Mouse (Mus musculus): Measurements from ENCODE around the gene Arhgef7. TPM values are rescaled to one million over a fixed set of nuclear protein-coding genes. Genes with fewer than 3 reads are reported as not detected.
A peak's percentile ranks its signal among the peaks of the same experiment; 100 is the strongest.

Gene Arhgef7
- polyA plus RNA-seq, 1 experiment from 2014 or later = 45.7 TPM

GRCm38 (mm10) chr8:11697467-11697866 is 30.1 kb upstream of the Arhgef7 start:
- ATAC-seq (ENCODE audit: low read depth) (no peak), DNase-seq (ENCODE audit: low spot score) (no peak)
- WGBS = 79% methylated on average over 7 of the region's 7 CpGs
- H3K36me3 ChIP-seq (ENCODE audit: control insufficient read depth, insufficient read depth, low read length) = no peaks in the 10 kb centered on the region
- H3K4me3 ChIP-seq (ENCODE audit: low read depth, low read length) = no peak overlapping the region
- no peak overlapping the region for H3K4me2 ChIP-seq (ENCODE audit: low read depth, low read length)
- no peaks in the 10 kb centered on the region for H3K4me1 ChIP-seq (ENCODE audit: control insufficient read depth, insufficient read depth, low read length)
- no peak overlapping the region for H3K27ac ChIP-seq (replicated peaks; ENCODE audit: low read depth, low read length)
- no peak overlapping the region for H3K9ac ChIP-seq (ENCODE audit: low read depth, low read length)
- H3K27me3 ChIP-seq (replicated peaks; ENCODE audit: control insufficient read depth, insufficient read depth, low read length) = no peaks in the 10 kb centered on the region
- H3K9me3 ChIP-seq (ENCODE audit: control insufficient read depth, low read length) = no peaks in the 10 kb centered on the region

GRCm38 (mm10) chr8:11699442-11700001 is 28.0 kb upstream of the Arhgef7 start:
- DNase-seq (ENCODE audit: low spot score) (no peak), ATAC-seq (ENCODE audit: low read depth) (no peak)
- Histone ChIP-seq H3K9ac (ENCODE audit: low read depth, low read length) (no peak overlapping the region), H3K9me3 (ENCODE audit: control insufficient read depth, low read length) (no peaks in the 10 kb centered on the region), H3K4me3 (ENCODE audit: low read depth, low read length) (no peak overlapping the region), H3K4me2 (ENCODE audit: low read depth, low read length) (no peak overlapping the region), H3K36me3 (ENCODE audit: control insufficient read depth, insufficient read depth, low read length) (no peaks in the 10 kb centered on the region), H3K27me3 (replicated peaks; ENCODE audit: control insufficient read depth, insufficient read depth, low read length) (no peaks in the 10 kb centered on the region), H3K27ac (replicated peaks; ENCODE audit: low read depth, low read length) (no peak overlapping the region), H3K4me1 (ENCODE audit: control insufficient read depth, insufficient read depth, low read length) (no peaks in the 10 kb centered on the region)
- 76% methylated on average over 5 of the region's 5 CpGs for WGBS

DNA sequence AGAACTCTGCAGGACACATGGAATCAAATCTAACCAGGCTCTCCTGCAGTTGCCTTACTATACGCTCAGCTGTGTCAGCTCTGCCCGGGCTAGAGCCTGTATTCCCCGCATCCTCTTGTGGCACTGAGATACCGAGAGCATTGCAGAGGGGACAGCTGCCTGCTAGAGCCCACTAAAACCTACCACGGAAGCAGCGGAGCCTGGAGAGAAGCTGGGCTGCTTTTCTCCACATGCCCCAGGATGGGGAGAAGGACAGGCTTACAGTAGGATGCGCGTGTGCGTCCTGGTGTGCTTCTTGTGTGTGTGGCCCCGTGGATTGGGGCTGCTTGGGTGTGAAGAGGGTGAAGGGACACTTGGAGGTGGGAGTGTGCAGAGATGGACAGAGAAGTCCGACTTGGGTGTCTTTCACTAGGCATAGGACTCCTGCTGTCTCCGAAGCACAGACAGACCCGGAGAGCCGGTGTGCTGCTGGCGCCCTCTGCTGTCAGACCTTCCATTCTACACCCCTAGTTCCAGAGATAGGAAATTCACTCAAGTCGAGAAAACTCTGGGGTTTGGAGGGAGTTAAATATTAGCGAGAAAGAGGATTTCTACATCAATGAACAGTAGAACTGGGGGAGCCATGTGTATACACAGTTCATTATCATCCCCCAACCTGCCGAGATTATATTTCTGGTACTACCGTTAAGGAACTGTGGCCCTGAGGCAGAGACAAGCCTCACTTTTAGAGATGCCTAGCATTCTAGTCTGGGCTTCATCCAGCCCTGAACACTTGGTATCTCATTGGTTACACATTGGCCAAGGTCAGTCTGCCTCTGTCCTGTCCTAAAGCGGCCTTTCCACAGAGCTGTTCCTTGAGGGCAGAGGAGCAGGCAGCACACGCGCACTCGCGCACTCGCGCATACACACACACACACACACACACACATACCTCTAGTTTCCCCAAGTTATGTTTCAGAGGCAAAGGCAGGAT is 27.2 kb upstream of the Arhgef7 start:
- H3K4me1 ChIP-seq (ENCODE audit: control insufficient read depth, insufficient read depth, low read length) = no peaks in the 10 kb centered on the region
- H3K4me3 ChIP-seq (ENCODE audit: low read depth, low read length) = no peak overlapping the region
- no peaks in the 10 kb centered on the region for H3K36me3 ChIP-seq (ENCODE audit: control insufficient read depth, insufficient read depth, low read length)
- DNase-seq (ENCODE audit: low spot score) (peak; percentile 79), ATAC-seq (ENCODE audit: low read depth) (peak; percentile 88)
- no peaks in the 10 kb centered on the region for H3K27me3 ChIP-seq (replicated peaks; ENCODE audit: control insufficient read depth, insufficient read depth, low read length)
- no peak overlapping the region for H3K27ac ChIP-seq (replicated peaks; ENCODE audit: low read depth, low read length)
- H3K9me3 ChIP-seq (ENCODE audit: control insufficient read depth, low read length) = no peaks in the 10 kb centered on the region
- H3K4me2 ChIP-seq (ENCODE audit: low read depth, low read length) = peak overlapping the region; percentile 52
- WGBS = 32% methylated on average over 26 of the region's 26 CpGs
- peak overlapping the region; percentile 26; the same call in 1 of the 2 replicates for H3K9ac ChIP-seq (ENCODE audit: low read depth, low read length)

- peak within 1 kb of the TSS; percentile 26; the same call in 1 of the 2 replicates for H3K9ac ChIP-seq (ENCODE audit: low read depth, low read length)
- WGBS = 67% methylated on average over 6 of the region's 6 CpGs
- no peaks in the 10 kb centered on the region for H3K27me3 ChIP-seq (replicated peaks; ENCODE audit: control insufficient read depth, insufficient read depth, low read length)
- ATAC-seq (ENCODE audit: low read depth) = no peak
- no peaks in the 10 kb centered on the region for H3K9me3 ChIP-seq (ENCODE audit: control insufficient read depth, low read length)
- no peak within 1 kb of the TSS for H3K27ac ChIP-seq (replicated peaks; ENCODE audit: low read depth, low read length)
- no peaks in the 10 kb centered on the region for H3K36me3 ChIP-seq (ENCODE audit: control insufficient read depth, insufficient read depth, low read length)
- no peak within 1 kb of the TSS for H3K4me3 ChIP-seq (ENCODE audit: low read depth, low read length)
- peak within 1 kb of the TSS; percentile 52 for H3K4me2 ChIP-seq (ENCODE audit: low read depth, low read length)
- H3K4me1 ChIP-seq (ENCODE audit: control insufficient read depth, insufficient read depth, low read length) = no peaks in the 10 kb centered on the region
- no peak for DNase-seq (ENCODE audit: low spot score)
These were observed 26.5 kb upstream of the Arhgef7 start, which contains the start of gene 1700016D06Rik for GRCm38 (mm10) chr8:11701033-11701362. Gene 1700016D06Rik, minus strand, starts transcription at chr8:11701063.

- H3K4me3 ChIP-seq (ENCODE audit: low read depth, low read length) = no peak overlapping the region
- no peaks in the 10 kb centered on the region for H3K36me3 ChIP-seq (ENCODE audit: control insufficient read depth, insufficient read depth, low read length)
- DNase-seq (ENCODE audit: low spot score) (no peak), ATAC-seq (ENCODE audit: low read depth) (no peak)
- H3K4me2 ChIP-seq (ENCODE audit: low read depth, low read length) = no peak overlapping the region
- no peak overlapping the region for H3K9ac ChIP-seq (ENCODE audit: low read depth, low read length)
- no peaks in the 10 kb centered on the region for H3K4me1 ChIP-seq (ENCODE audit: control insufficient read depth, insufficient read depth, low read length)
- no peaks in the 10 kb centered on the region for H3K27me3 ChIP-seq (replicated peaks; ENCODE audit: control insufficient read depth, insufficient read depth, low read length)
- WGBS = 78% methylated on average over 6 of the region's 6 CpGs
- no peaks in the 10 kb centered on the region for H3K9me3 ChIP-seq (ENCODE audit: control insufficient read depth, low read length)
- H3K27ac ChIP-seq (replicated peaks; ENCODE audit: low read depth, low read length) = no peak overlapping the region
These were observed 26.1 kb upstream of the Arhgef7 start for GRCm38 (mm10) chr8:11701428-11701827.

DNA sequence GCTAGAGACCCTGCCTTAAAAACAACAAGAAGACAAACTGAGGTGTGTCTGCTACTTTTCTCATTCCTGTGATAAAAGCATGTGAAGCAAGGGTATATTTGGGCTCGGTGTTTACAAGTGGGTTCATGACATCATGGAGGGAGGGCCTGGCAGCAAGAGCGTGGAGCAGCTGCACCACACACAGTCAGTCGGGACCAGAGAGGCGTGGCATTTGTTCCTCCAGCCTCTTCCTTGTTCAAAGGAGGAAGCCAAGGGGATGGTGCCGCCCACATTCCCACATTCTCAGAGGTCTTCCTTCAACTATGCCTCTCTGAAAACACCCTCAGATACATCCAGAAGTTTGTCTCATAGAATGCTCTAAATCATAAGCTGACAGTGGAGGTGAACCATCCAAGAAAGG is 23.7 kb upstream of the Arhgef7 start:
- Histone ChIP-seq H3K27ac (replicated peaks; ENCODE audit: low read depth, low read length) (no peak overlapping the region), H3K9ac (ENCODE audit: low read depth, low read length) (no peak overlapping the region), H3K4me1 (ENCODE audit: control insufficient read depth, insufficient read depth, low read length) (no peaks in the 10 kb centered on the region), H3K27me3 (replicated peaks; ENCODE audit: control insufficient read depth, insufficient read depth, low read length) (no peaks in the 10 kb centered on the region), H3K4me3 (ENCODE audit: low read depth, low read length) (no peak overlapping the region), H3K4me2 (ENCODE audit: low read depth, low read length) (no peak overlapping the region), H3K36me3 (ENCODE audit: control insufficient read depth, insufficient read depth, low read length) (no peaks in the 10 kb centered on the region), H3K9me3 (ENCODE audit: control insufficient read depth, low read length) (no peaks in the 10 kb centered on the region)
- whole genome bisulfite sequencing = 88% methylated on average over 5 of the region's 5 CpGs
- ATAC-seq (ENCODE audit: low read depth) (no peak), DNase-seq (ENCODE audit: low spot score) (no peak)

DNA sequence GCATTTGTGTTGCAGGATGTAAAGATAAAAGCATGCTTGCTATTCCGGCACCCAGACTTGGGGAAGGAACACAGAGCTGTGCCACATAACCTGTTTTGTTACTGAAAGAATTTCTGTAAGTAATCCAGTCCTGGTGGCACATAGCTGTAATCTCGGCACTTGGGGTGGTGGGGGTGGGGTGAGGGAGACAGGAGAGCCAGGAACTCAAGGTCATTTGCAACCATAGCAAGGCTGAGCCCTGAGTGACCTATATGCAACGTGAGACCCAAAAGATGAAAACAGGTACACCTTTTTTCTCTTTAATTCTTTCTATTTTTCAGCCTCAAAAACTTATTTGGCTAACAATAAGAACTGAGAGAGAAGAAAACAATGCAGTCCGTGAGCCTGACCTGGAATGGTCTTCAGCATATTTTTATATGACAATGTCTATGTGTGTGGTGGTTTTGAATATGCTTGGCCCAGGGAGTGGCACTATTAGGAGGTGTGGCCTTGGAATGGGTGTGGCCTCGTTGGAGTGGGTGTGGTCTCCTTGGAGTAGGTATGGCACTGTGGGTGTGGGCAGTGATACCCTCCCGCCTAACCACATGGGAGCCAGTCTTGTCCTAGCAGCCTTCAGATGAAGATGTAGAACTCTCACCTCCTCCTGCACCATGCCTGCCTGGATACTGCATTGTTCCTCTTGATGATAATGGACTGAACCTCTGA is 22.7 kb upstream of the Arhgef7 start:
- ATAC-seq (ENCODE audit: low read depth) (no peak), DNase-seq (ENCODE audit: low spot score) (no peak)
- Histone ChIP-seq H3K36me3 (ENCODE audit: control insufficient read depth, insufficient read depth, low read length) (no peaks in the 10 kb centered on the region), H3K4me1 (ENCODE audit: control insufficient read depth, insufficient read depth, low read length) (no peaks in the 10 kb centered on the region), H3K9me3 (ENCODE audit: control insufficient read depth, low read length) (no peaks in the 10 kb centered on the region), H3K27ac (replicated peaks; ENCODE audit: low read depth, low read length) (no peak overlapping the region), H3K4me2 (ENCODE audit: low read depth, low read length) (no peak overlapping the region), H3K9ac (ENCODE audit: low read depth, low read length) (no peak overlapping the region), H3K27me3 (replicated peaks; ENCODE audit: control insufficient read depth, insufficient read depth, low read length) (no peaks in the 10 kb centered on the region), H3K4me3 (ENCODE audit: low read depth, low read length) (no peak overlapping the region)
- WGBS = 62% methylated on average over 6 of the region's 6 CpGs

- H3K27ac ChIP-seq (replicated peaks; ENCODE audit: low read depth, low read length) = no peak overlapping the region; the same call in 1 of the 2 replicates
- no peak overlapping the region for H3K4me2 ChIP-seq (ENCODE audit: low read depth, low read length)
- no peaks in the 10 kb centered on the region for H3K9me3 ChIP-seq (ENCODE audit: control insufficient read depth, low read length)
- ATAC-seq (ENCODE audit: low read depth) = 0 out of 2 replicates have a peak, but pooled peaks have one; percentile 67
- peak; percentile 77 for DNase-seq (ENCODE audit: low spot score)
- H3K36me3 ChIP-seq (ENCODE audit: control insufficient read depth, insufficient read depth, low read length) = no peaks in the 10 kb centered on the region
- no peaks in the 10 kb centered on the region for H3K27me3 ChIP-seq (replicated peaks; ENCODE audit: control insufficient read depth, insufficient read depth, low read length)
- WGBS = 67% methylated on average over 12 of the region's 12 CpGs
- no peak overlapping the region for H3K4me3 ChIP-seq (ENCODE audit: low read depth, low read length)
- H3K9ac ChIP-seq (ENCODE audit: low read depth, low read length) = no peak overlapping the region
- no peaks in the 10 kb centered on the region for H3K4me1 ChIP-seq (ENCODE audit: control insufficient read depth, insufficient read depth, low read length)
These were observed 21.7 kb upstream of the Arhgef7 start for GRCm38 (mm10) chr8:11705818-11706217.

Data from embryonic facial prominence, embryonic 14.5 days (tissue).